Mouse (Mus musculus) cerebellum, adult 2 months (tissue): ENCODE data around the gene Slc45a1.

Experiments
- CTCF ChIP-seq: fragments of 200-500 bp; IDR thresholded peaks from 2 replicates; pipeline ENCODE4 v1.5.1; 2011; ENCODE audit warnings: low read depth, mild to moderate bottlenecking, control low read depth, low read length, moderate library complexity, borderline replicate concordance; ENCODE audit not compliant: insufficient read depth
- POLR2A ChIP-seq: fragments of 200-500 bp; IDR thresholded peaks from 2 replicates; pipeline ENCODE4 v1.6.1; 2011; ENCODE audit warnings: low read length, control low read depth, borderline replicate concordance; ENCODE audit not compliant: insufficient read depth

GRCm38 (mm10) chr4:150677126-150677845 is 25.3 kb upstream of the Slc45a1 start:
- TF ChIP-seq POLR2A (no peak), CTCF (no peak)
